Mouse (Mus musculus): ENCODE results near the gene Foxn3.
A peak's percentile ranks its signal among the peaks of the same experiment; 100 is the strongest.

The Foxn3 gene

DNA sequence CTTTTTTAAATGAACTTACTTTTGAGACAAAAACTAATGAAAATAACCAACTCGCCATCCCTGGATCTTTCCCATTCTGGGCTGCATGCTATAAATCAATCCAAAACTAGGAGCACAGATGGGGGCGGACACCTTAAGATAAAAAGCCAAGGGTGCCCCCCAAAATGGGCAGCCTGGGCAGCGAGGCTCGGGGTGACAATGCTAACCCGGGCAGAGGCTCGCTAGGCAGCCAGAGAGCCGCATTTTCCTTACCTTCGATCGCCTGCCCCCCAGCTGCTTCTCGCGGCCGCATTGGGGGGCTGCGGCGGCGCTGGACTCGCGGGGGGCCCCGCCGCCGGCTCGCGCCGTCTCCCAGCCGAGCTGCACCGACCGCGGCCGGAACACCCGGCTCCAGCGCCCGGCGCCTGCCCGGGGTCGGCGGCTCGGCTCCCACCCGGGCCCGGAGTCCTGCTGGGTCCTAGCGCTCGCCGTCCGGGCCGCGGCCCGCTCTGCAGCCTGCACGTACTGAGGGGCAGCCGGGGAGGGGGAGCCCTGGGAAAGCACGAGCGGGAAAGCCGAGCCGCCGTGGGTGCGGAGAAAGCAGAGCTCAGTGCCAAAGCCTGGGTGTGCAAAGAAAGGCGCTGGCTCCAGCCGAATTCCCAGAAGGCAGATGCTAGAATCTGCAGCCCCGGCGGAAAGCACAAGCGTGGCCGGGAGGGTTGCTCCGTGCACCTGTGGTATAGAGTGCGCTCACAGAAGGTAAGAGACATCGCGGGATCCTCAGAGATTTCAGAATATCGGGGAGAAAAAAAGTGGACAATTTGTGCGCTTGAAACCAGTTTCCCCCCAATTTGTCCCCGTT lies at the start of gene Foxn3:
Foxn3 (minus strand) TSS at position 364 of the 841 bp plus-strand sequence.
- peak; percentile 72 for DNase-seq (ENCODE audit: low spot score)

DNA sequence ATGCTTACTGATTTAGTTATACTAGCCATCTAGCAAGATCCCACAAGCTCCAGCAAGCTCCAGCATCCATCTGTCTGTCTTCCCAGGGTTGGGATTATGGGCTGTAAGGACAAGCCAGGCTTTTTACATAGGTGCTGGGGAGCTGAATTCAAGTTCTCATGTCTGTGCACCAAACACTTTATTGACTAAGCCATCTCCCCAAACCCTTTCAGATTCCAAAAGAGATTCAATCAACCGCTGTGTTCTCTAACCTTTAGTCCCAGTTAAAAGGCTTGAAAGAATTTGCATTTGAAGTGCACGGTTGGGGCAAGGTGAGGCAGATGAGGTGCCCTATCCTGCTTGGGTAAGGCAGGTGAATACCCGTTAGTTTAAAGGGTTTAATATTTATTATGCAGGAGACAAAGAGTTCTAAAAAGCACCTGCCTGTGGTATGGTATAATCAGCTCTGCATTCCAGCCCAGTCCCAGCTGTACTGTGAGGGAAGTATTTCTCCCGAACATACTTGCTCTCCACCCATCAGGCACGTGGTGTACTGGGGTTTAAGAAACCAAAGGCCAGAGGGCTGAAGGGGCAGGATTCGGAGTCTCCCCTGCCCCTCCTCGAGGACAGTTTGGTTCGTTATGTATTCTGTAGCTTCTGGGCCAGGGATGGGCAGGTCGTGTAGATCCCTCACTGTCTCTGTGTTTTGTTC lies 48.9 kb upstream of the Foxn3 start:
- no peak for DNase-seq (ENCODE audit: low spot score)

DNA sequence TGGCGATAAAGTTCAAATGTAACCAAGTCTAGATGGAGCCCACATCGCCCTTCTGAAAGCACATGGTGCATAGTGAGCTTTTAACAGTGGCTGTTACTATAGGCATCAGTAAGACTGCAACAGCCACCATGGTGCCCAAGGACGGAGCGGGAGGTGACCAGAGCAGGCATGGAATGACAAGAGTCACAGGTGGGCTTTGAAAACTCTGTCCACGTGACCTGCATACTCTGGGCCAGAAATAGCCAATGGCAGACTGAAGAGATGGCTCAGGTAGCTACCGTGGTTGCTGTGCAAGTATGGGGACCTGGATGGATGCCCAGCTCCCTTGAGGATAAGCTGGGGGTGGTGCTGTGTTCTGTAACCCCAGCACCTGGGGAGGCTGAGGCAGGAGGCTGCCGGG lies 47.5 kb upstream of the Foxn3 start:
- DNase-seq (ENCODE audit: low spot score): no peak

DNA sequence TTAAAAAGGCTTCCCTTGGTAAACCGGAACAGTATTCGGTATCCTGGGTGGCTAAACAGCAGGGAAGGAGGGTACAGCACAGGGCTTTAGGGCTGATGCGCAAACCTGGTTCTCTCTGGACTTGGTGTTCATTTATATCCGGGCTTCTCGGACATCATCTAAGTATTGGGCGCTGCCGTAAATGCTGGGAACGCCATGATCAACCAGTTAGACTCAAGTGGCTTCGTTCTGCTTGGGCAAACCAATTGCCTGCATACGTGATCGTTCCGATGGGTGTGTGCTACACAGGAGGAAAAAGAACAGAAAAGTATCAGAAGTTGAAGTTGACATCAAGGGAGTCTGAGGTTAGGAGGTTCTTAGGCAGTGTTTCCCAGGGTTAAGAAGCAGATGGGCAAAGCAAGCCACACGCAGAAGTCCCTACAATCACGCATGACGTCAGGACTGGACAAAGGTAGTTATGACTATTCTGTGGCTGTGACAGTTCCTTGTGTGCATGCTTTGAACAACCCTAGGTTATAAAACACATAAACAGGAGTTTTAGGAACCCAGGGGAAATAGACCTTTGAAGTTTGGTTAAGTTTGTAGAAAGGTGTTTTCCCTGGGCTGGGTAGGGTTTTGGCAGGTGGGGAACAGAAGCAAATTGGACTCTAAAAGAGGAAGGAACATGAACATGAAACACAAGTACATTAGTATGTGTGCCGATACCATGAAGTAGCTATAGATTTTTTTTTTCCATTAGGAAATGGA lies 46.9 kb upstream of the Foxn3 start:
- DNase-seq (ENCODE audit: low spot score): no peak

DNA sequence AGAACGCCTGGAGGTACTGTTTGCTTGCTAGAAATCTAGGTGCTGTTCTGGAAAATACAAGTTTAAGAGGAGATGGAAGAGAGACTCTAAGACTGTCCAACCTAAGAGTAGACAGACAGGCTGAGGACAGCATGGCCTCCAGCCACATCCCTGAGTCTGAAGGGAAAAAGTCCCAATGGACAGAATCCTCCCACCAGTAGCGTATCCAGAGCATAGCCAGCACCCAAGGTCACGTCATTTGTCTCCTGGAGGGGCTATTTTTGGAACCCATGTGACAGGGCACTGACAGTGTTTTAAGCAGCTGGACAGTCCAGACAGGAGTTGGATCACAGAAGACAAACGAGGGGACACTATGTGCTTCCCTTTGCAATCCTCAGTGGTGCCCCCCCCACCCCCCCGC lies 46.3 kb upstream of the Foxn3 start:
- no peak for DNase-seq (ENCODE audit: low spot score)

DNA sequence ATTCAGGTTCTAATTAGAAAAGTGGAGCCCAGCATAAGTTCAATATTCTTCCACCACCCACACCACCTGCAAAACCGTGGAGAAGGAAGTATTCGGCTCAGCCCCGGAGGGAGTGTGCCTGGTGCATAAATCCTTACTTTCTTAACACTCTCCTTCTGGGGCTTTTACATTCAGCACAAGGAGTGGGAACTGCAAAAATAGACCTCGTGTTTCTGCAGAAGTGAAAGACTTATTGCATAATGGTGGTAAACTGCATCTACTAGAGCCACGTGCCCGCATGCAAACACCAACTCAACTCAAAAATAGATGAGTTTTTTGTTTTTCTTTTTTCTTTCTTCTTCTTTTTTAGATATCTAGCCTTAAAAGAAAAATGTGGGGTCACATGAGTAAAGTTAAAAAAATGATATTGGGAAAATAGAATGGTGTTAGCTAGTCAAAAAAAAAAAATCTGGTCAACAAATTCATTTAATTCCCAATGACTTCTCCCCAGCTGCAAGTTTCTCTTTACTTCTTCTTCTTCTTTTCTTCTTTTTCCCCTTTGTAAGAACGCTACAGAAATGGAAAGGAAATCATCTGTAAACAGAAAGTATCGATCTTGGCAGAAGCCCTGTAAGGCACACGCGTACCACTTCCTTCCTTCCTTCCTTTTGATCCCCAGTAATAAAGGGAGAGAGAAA lies 45.0 kb upstream of the Foxn3 start:
- DNase-seq (ENCODE audit: low spot score): no peak

DNA sequence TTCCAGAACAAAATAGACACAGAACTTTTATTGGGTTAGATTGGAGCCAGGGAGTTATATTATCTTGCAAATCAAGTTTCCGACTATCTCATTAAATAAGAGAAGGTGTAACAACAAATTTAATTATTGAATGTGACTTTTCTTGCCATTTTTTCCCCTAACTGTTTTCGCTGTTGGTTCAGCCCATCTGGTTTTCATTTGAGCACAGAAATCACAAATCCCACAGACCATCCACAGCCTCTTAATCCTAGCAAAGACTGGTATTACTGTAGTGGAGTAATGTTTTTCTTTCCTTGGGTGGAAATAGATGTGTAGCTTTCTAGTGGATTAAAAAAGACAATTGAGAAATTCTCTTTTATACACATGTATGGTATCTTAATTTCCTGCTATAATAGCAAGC lies 40.0 kb upstream of the Foxn3 start:
- no peak for DNase-seq (ENCODE audit: low spot score)

DNA sequence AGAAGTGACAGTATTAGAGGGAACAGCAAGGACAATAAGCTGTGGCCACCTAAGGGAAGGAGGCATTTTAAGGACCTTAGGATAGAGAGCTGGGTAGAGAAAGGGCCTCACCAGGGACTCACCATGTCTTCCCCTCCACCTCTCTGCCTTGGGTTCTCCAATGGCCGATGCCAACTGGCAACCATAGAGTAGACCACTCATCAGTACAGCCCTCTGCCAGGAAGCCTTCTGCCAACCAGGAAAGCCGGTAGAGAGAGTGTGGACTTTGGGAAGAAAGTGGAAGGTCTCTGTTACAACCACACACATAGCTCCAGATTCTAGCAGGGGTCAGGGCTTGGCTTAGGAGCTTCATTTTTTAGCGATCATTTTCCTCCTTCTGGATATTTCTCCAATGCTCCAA lies 38.5 kb upstream of the Foxn3 start:
- DNase-seq (ENCODE audit: low spot score): no peak

DNA sequence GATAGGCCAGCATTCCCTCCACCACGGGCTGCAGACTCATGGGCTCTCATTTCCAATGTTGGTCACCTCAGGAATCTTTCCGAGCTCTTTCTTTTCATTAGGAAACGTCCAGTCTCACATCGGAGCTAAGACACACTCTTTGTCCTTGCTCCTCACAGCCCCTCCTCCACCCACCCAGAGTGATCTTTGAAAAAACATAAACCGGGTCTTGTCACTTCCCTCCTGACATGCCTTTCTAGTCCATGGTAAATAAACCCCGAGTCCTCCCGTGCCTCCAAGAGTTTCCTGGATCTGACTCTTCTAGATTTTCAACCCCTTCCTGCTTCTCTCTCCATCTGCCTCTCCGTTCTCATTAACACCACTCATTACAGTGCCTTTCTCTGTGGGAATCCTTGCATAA lies 38.0 kb upstream of the Foxn3 start:
- no peak for DNase-seq (ENCODE audit: low spot score)

DNA sequence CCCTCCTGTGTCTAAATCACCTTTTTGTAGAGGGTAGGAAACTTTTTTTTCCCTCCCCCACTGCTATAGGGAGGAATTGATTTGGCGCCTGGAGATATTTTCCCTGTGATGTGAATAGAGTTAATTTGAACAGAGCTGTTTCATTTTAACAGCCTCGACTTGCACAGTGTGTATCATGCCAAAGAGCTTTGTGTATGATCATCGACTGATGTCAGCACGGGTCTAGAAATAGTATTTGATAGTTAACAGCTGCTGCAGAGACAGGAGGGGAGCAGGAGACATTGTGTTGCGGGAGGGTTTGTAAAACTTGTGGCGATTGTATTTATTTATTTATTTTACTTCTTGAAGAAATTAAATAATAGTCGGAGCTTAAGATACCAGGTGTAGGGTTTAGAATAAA lies 36.2 kb upstream of the Foxn3 start:
- DNase-seq (ENCODE audit: low spot score): no peak

DNA sequence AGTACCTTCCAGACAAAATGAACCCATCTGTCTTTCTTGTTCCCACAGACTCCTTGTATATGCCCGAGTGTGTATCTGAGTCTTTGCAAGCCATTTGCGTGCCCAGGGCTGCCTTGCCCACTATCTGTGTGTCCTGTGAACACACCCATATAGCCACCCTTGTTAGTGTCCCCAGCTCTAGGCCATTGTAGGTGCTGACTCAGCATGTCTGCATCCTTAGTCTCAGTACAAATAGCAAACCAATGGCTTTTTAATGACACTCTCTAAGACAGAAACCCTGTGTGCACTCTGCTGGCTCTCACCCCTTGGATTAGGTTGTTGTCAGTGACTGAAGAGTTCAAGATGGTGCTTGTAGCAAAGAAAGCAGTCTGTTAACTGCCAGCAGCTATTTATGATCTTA lies 33.0 kb upstream of the Foxn3 start:
- DNase-seq (ENCODE audit: low spot score): no peak

DNA sequence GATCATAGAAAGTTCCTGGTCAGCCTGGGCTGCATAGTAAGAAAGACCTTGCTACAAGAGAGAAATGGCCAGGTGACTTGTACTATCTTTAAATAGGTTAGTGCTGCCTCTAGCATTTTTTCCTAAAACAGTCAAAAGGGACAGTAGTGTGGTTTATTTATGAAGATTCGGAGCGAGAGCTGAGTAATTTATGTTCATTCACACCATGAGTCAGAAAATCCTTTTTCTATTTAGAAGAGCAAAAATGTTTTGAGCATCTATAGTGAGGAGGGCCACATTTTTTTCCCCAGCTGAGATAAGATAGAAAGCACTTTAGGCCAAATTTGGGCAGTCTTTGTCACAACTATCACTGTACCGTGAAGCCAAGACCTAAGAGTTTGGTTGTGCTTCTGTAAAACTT lies 24.0 kb upstream of the Foxn3 start:
- no peak for DNase-seq (ENCODE audit: low spot score)

DNA sequence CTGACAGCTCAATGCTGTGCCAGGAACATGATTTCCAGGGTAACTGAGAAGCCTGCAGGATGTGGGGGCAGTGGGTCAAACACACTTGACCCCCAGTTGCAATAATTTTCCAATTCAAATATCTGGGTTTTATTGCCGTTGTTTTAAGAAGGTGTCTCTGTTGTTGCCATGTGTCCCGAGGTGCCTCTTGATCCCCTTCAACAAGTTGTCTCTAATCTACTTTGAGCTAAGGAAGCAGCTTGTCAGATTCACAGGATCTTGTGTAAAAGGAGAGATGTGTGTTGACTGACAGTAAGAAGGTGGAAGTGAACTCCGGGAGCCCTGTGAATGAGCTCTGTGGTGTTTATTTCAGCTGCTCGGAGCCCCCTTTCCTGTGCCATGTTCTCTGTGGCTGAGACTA lies 16.6 kb upstream of the Foxn3 start:
- DNase-seq (ENCODE audit: low spot score): no peak

DNA sequence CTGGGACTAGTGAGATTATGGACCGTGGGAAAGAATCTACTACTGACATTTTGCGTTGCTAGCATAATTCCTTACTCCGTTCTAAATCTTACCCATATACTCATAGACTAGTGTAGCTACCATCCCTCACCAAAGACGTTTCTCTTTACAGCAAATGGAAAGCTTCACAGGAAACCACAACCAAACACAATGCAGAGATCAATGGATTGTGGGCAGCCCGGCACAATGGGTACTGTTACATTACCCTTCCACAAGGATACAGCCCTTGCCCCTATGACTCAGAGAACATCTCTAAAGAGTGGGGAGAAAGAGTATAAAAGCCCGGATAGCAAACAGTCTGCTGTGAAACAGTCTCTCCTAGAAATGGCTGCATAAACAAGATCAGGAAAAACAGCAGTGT lies 13.3 kb upstream of the Foxn3 start:
- DNase-seq (ENCODE audit: low spot score): no peak

DNA sequence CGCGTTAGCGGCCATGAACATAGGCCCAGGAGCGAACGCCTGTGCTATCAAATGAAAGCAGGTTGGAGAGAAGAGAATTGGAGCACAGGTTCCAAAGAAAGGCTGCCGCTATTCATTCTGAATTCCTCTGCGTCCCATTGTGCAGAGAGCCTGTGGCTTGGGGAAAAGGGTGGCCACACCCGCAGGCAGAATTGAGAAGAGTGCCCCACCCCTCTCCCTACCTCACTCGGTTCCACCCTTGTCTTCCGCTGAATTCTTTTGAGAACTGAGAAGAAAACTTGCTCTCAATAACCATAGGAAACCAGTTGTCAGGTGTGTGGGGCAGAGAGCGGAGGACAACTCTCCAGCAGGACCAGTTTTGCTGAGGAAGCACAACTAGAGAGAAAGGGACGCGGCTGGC lies 10.9 kb upstream of the Foxn3 start:
- no peak for DNase-seq (ENCODE audit: low spot score)

DNA sequence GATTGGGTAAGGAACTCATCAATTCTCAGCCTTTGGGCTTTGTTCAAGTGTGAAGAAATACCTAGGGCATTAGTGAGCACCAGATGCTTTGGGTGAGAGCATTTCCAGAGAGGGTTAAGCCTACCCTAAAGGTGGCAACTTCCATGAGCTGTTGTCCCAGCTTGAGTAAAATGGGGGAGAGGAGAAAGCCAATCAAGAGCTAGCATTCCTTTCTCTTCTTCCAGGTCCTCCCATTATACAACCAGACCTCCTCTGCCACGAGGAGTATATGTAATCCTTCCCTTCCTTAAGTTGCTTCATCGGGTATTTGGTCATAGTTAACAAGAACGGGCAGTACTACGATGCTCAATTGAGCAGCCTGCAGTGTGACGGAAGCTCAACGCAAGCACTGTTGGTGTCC lies 9.7 kb upstream of the Foxn3 start:
- no peak for DNase-seq (ENCODE audit: low spot score)

DNA sequence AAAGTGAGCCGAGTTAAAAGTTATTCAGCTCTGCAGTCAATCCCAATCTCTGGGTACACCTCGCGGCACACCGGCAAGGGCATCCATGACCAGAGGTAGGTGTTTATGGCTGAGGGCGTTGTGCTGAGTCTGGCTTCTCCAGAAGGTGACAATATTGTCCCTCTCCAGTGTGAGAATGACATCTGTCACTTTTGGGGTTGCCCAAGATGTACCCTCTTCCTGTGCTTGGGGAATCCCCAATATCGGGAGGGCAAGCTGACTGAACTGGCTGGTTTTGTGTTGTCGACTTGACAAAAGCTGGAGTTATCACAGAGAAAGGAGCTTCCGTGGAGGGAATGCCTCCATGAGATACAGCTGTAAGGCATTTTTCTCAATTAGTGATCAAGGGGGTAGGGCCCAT lies 8.6 kb upstream of the Foxn3 start:
- DNase-seq (ENCODE audit: low spot score): no peak

DNA sequence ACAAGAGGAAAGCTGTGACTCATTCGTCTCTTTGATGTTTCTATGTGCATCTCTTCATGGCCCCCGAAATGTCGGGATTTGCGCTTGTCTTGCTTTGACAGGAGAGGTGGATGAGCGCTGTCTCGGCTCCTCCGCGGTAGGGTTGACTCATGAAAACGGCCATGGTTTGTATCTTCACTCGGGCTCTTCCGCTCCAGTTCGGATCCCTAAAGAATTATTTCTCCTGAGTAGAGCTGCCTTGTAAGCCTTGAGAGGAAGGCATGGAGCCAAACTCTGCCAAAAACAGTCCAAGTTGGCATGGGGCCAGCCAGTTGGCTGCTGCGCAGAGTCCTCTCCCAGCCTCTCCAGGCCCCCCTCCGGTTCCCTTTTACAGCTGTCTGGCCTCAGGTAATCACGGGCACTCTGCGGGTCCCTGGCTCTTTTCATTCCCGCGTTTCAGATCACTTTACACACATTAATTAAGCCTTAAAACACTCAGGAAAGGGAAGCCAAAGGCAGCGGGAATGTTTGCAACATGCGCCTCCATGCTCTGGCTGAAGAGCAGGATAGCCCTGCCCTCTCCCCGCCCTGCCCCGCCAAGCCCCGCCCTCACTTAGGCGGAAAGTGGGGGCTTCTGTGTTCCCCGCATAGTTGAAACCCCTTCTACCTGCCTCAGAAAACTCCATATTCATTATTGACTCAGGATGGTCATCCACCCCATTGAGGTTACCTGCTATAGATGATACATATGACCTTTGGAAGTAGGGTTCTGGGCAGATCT lies 7.0 kb upstream of the Foxn3 start:
- no peak for DNase-seq (ENCODE audit: low spot score)

DNA sequence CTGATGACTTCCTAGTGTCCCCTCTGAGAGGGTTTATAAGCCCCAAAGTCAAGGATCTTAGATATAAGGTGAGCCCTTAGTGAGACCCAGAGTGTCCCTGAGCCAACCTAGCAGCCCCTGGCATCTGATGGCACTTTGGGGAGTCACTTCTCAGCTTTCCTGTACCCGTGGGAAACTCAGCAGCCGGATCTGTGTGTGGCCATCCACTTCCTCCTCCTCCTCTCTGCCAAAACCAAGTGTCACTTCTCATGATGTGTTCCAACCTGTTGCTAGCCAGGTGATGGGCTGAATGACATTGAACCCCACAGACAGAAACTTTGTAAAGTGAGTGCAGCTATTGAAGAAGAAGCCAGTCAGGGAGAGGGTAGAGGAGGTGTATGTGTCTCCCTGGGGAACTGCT lies 2.2 kb upstream of the Foxn3 start:
- DNase-seq (ENCODE audit: low spot score): no peak

DNA sequence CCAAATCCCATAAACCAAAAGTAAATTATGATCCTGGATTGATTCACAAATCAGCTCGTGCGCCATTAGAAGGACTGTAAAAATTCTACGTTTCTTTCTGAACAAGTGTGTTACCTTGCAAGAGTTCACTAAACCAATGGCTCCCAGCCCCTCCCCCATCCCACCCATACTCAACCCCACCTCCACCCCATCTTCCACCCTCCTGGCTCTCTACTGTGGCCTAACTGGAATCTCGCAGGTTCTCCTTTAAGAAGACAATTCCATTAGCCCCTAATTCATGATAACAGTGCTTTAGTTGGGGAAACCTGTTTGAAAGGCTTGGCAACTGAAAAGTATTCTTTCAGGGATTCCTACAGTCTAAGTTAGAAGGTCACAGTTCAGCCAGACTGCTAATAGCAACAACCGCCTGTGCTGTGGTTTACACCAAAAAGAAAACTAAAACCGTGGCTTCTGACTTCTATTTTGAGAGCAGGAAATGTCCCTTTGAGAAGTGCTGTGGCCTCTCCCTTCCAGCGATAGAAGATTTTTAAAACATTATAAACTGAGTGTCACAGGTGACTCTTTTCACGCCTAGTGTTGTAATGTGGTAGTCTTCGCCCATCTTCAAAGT lies 1.0 kb upstream of the Foxn3 start:
- no peak for DNase-seq (ENCODE audit: low spot score)

DNA sequence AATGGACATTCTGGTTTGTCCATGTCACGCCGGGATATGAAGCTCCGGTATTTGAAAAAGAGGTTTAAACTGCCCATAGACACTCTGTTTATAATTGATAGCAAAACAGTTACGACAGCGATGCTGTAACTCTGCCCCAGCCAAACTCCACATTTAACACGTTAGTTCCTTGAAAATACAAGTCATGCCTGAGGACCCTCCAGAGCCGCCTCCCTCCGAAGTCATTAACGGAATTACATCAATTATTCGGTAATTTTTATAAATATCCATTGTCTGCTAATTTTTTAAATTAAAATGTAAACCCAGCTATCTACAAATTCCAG lies 554 bp downstream of the Foxn3 start:
- peak; percentile 54 for DNase-seq (ENCODE audit: low spot score)
